Mouse (Mus musculus): ENCODE data around the gene Tmem40.

DNA sequence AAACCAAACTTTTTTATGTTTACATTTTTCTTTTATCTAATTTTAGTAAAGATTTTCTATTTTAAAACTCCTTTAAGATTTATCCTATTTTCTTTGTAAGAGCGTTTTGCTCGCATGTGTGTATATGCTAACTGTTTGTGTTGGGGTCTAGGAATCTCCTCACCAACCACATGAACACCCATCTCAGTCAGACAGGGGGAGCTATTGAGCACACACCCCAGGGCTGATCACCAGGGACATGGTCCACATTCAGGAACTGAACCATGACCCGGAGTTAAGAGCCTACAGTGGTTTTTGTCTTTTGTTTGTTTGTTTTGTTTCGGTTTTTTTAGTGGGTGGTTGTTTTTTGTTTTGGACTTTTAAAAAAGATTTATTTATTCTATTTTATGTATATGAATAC lies 63.5 kb downstream of the Tmem40 start:
- peak; percentile 11; the same call in 1 of the 2 replicates for TF ChIP-seq CTCF (IDR thresholded peaks at IDR 0.05; ENCODE audit: borderline replicate concordance, insufficient read depth, low read length)
- no peak for TF ChIP-seq POLR2A (IDR thresholded peaks at IDR 0.05; ENCODE audit: low read depth, low read length)
